Mouse (Mus musculus): ENCODE results near the gene Rcc1l.

GRCm38 (mm10) chr5:134168033-134168432 is 8.5 kb downstream of the Rcc1l start:
- no peak for TF ChIP-seq CTCF (conservative IDR thresholded peaks at IDR 0.05; ENCODE audit: low read length)
- no peak for TF ChIP-seq NANOG (IDR thresholded peaks at IDR 0.05; ENCODE audit: borderline replicate concordance, low read length)

Data from E14TG2a.4 (cell line).